Mouse (Mus musculus) urinary bladder, postnatal 25 days (tissue): ENCODE results near the gene Pes1.
A peak's percentile ranks its signal among the peaks of the same experiment; 100 is the strongest.

Experiments used
- DNase-seq: peaks from one replicate; pipeline ENCODE4 v3.0.0; 2022; ENCODE audit warnings: low spot score

Gene Pes1

GRCm38 (mm10) chr11:3964416-3965172 is 819 bp downstream of the Pes1 start:
- DNase-seq, result no peak

GRCm38 (mm10) chr11:3969837-3970236 is 6.1 kb downstream of the Pes1 start:
- no peak for DNase-seq

GRCm38 (mm10) chr11:3970361-3970760 is 6.6 kb downstream of the Pes1 start:
- no peak for DNase-seq

GRCm38 (mm10) chr11:3973081-3973480 is 9.3 kb downstream of the Pes1 start:
- DNase-seq, result no peak

GRCm38 (mm10) chr11:3974311-3974710 is 10.5 kb downstream of the Pes1 start:
- DNase-seq, result no peak

GRCm38 (mm10) chr11:3976678-3977077 is 12.9 kb downstream of the Pes1 start, which contains the start of gene 4930556J24Rik:
4930556J24Rik (minus strand) TSS chr11:3976778.
- no peak for DNase-seq

GRCm38 (mm10) chr11:3978421-3978820 is 14.6 kb downstream of the Pes1 start:
- no peak for DNase-seq

GRCm38 (mm10) chr11:3981536-3981935 is 17.8 kb downstream of the Pes1 start:
- DNase-seq, result no peak

GRCm38 (mm10) chr11:3982275-3983209 is 18.8 kb downstream of the Pes1 start:
- no peak for DNase-seq

GRCm38 (mm10) chr11:3983291-3983862 is 19.6 kb downstream of the Pes1 start, which contains the start of gene Gal3st1:
Gal3st1 (plus strand) TSS chr11:3983636.
- DNase-seq, result no peak

GRCm38 (mm10) chr11:3983863-3984745 is 20.3 kb downstream of the Pes1 start:
- DNase-seq, result no peak

GRCm38 (mm10) chr11:3989748-3990147 is 26.0 kb downstream of the Pes1 start:
- DNase-seq, result no peak

- no peak for DNase-seq
Observed at GRCm38 (mm10) chr11:3993132-3993531, 29.4 kb downstream of the Pes1 start.

- DNase-seq, result no peak
Observed at GRCm38 (mm10) chr11:3993914-3994313, 30.1 kb downstream of the Pes1 start.

GRCm38 (mm10) chr11:3995511-3995910 is 31.7 kb downstream of the Pes1 start:
- no peak for DNase-seq

GRCm38 (mm10) chr11:3996840-3997239 is 33.1 kb downstream of the Pes1 start:
- no peak for DNase-seq

- no peak for DNase-seq
Observed at GRCm38 (mm10) chr11:3997978-3998720, 34.4 kb downstream of the Pes1 start.

- no peak for DNase-seq
Observed at GRCm38 (mm10) chr11:3999547-3999946, 35.8 kb downstream of the Pes1 start.

- DNase-seq, result peak; percentile 62
Observed at GRCm38 (mm10) chr11:4001603-4002002, 37.8 kb downstream of the Pes1 start.

- DNase-seq, result no peak
Observed at GRCm38 (mm10) chr11:4005220-4005805, 41.5 kb downstream of the Pes1 start.
